Mouse (Mus musculus): ENCODE measurements around the gene Cldn34b2.
"Not testable (repeated sequence)": the region's sequence is repeated elsewhere in the genome, so short reads cannot be mapped to it uniquely, and the experiment has no call there.

Gene Cldn34b2

GRCm38 (mm10) chrX:155128312-155128711 is at the start of gene Cldn34b2:
Cldn34b2 (minus strand) TSS chrX:155128412.
- not testable (repeated sequence) for DNase-seq

GRCm38 (mm10) chrX:155177640-155178039 is 49.4 kb upstream of the Cldn34b2 start:
- DNase-seq = no peak

GRCm38 (mm10) chrX:155177230-155177629 is 49.0 kb upstream of the Cldn34b2 start:
- no peak for DNase-seq

- DNase-seq = no peak
Observed at GRCm38 (mm10) chrX:155175568-155175967, 47.4 kb upstream of the Cldn34b2 start.

- no peak for DNase-seq
Observed at GRCm38 (mm10) chrX:155172310-155172709, 44.1 kb upstream of the Cldn34b2 start.

- DNase-seq = no peak
Observed at GRCm38 (mm10) chrX:155171754-155172153, 43.5 kb upstream of the Cldn34b2 start.

- no peak for DNase-seq
Observed at GRCm38 (mm10) chrX:155169886-155170285, 41.7 kb upstream of the Cldn34b2 start.

- DNase-seq = no peak
Observed at GRCm38 (mm10) chrX:155167667-155168066, 39.5 kb upstream of the Cldn34b2 start.

GRCm38 (mm10) chrX:155166313-155166712 is 38.1 kb upstream of the Cldn34b2 start:
- DNase-seq = no peak

- no peak for DNase-seq
Observed at GRCm38 (mm10) chrX:155163553-155163952, 35.3 kb upstream of the Cldn34b2 start.

GRCm38 (mm10) chrX:155151868-155152267 is 23.7 kb upstream of the Cldn34b2 start:
- DNase-seq = no peak

- DNase-seq = peak; percentile 20 to 30
Observed at GRCm38 (mm10) chrX:155144718-155145117, 16.5 kb upstream of the Cldn34b2 start.

- peak in 1 of 2 experiments; percentile 1 for DNase-seq
Observed at GRCm38 (mm10) chrX:155098024-155098423, 30.2 kb downstream of the Cldn34b2 start.

GRCm38 (mm10) chrX:155093566-155093965 is 34.6 kb downstream of the Cldn34b2 start, which contains the start of gene Magea2:
Magea2 (minus strand) TSS chrX:155093666.
- DNase-seq = not testable (repeated sequence)

- DNase-seq = not testable (repeated sequence)
Observed at GRCm38 (mm10) chrX:155089693-155090092, 38.5 kb downstream of the Cldn34b2 start, which contains the start of gene Magea1. Magea1 (minus strand) TSS chrX:155089793.

Data from cerebellum, postnatal 36 days (tissue).